Mouse (Mus musculus) limb, embryonic 11.5 days (tissue): ENCODE measurements at regions not wholly inside any gene's neighbourhood (a gene's known extent, or its start where the extent isn't known, plus 50 kb on each side); places are given as distances from the start of the nearest gene placed in this dataset.
A peak's percentile ranks its signal among the peaks of the same experiment; 100 is the strongest.
"Not testable (repeated sequence)": the region's sequence is repeated elsewhere in the genome, so short reads cannot be mapped to it uniquely, and the experiment has no call there.

Source experiments
- ATAC-seq: fragments of 200-750 bp; cut with Nextera tagmentation; 2 replicates; pipeline ENCODE4 v1.8.0; 2017; ENCODE audit warnings: low read depth; ENCODE audit not compliant: insufficient number of reproducible peaks, low FRiP score, low TSS enrichment
- DNase-seq: peaks from one replicate; pipeline ENCODE4 v3.0.0-alpha.2; 2015; ENCODE audit warnings: low spot score
- H3K27ac ChIP-seq: fragments of 300-500 bp; sonication (generic); replicated peaks from 2 replicates; pipeline ENCODE4 v1.5.1; 2014; ENCODE audit warnings: low read depth, mild to moderate bottlenecking, low read length
- H3K27me3 ChIP-seq: fragments of 300-500 bp; sonication (generic); 2 replicates; pipeline ENCODE4 v1.6.1; 2014; ENCODE audit warnings: mild to moderate bottlenecking, low read length, mixed read lengths; ENCODE audit not compliant: control insufficient read depth, insufficient read depth
- H3K36me3 ChIP-seq: fragments of 300-500 bp; sonication (generic); 2 replicates; pipeline ENCODE4 v1.6.1; 2014; ENCODE audit warnings: mild to moderate bottlenecking, low read length, moderate library complexity, mixed read lengths; ENCODE audit not compliant: control insufficient read depth, insufficient read depth
- H3K4me1 ChIP-seq: fragments of 300-500 bp; sonication (generic); 2 replicates; pipeline ENCODE4 v1.6.1; 2014; ENCODE audit warnings: low read length, mixed read lengths; ENCODE audit not compliant: control insufficient read depth, insufficient read depth
- H3K4me2 ChIP-seq: fragments of 300-500 bp; sonication (generic); 2 replicates; pipeline ENCODE4 v1.6.1; 2014; ENCODE audit warnings: low read depth, mild to moderate bottlenecking, moderate library complexity; ENCODE audit not compliant: severe bottlenecking
- H3K4me3 ChIP-seq: fragments of 300-500 bp; sonication (generic); 2 replicates; pipeline ENCODE4 v1.5.1; 2014; ENCODE audit warnings: low read depth, low read length
- H3K9ac ChIP-seq: fragments of 300-500 bp; sonication (generic); 2 replicates; pipeline ENCODE4 v1.6.1; 2014; ENCODE audit warnings: mild to moderate bottlenecking, low read length
- H3K9me3 ChIP-seq: fragments of 300-500 bp; sonication (generic); 2 replicates; pipeline ENCODE4 v1.6.1; 2016; ENCODE audit warnings: low read length; ENCODE audit not compliant: control insufficient read depth
- WGBS: fragments of 180-500 bp; shearing (Covaris S2); extraction: QIAGEN DNeasy Blood & Tissue Kit; methylation state at CpG from one replicate; pipeline ENCODE4 v1.1.7; 2014; 5-methylcytosine and 5-hydroxymethylcytosine counted together

GRCm38 (mm10) chr15:41973263-41973662 lies 1839.1 kb downstream of the 9330182O14Rik start:
- 4% methylated on average over 8 of the region's 8 CpGs for WGBS
- H3K4me2 ChIP-seq = no peak overlapping the region
- DNase-seq = peak; percentile 93
- H3K27me3 ChIP-seq = no peaks in the 10 kb centered on the region
- no peaks in the 10 kb centered on the region for H3K36me3 ChIP-seq
- H3K27ac ChIP-seq = no peak overlapping the region
- no peak overlapping the region for H3K4me3 ChIP-seq
- 0 out of 2 replicates have a peak, but pooled peaks have one; percentile 39 for ATAC-seq
- H3K9me3 ChIP-seq = no peaks in the 10 kb centered on the region
- no peak overlapping the region for H3K9ac ChIP-seq
- no peaks in the 10 kb centered on the region for H3K4me1 ChIP-seq

DNA sequence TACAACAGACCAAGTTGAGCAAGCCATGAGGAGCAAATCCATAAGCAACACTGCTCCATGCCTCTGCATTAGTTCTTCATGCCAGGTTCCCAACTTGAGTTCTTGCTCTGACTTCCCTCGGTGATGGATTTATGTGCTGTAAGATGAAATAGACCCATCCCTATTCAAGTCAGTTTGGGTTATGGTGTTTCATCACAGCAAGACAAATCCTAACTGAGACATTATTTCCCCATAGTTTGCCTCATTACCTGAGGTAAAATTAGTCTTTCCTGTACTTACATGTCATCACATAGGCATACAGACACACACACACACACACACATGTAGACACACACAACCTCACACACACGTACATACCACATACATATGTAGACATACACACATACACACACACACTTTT lies 1843.0 kb downstream of the 9330182O14Rik start:
- Histone ChIP-seq H3K9me3 (no peaks in the 10 kb centered on the region), H3K36me3 (no peaks in the 10 kb centered on the region), H3K27me3 (no peaks in the 10 kb centered on the region), H3K4me2 (no peak overlapping the region), H3K4me1 (no peaks in the 10 kb centered on the region), H3K9ac (no peak overlapping the region), H3K27ac (no peak overlapping the region), H3K4me3 (no peak overlapping the region)
- no peak for ATAC-seq
- no peak for DNase-seq
- 95% methylated on average over 2 of the region's 2 CpGs for WGBS

GRCm38 (mm10) chr15:41977649-41978231 lies 1843.6 kb downstream of the 9330182O14Rik start:
- H3K27me3 ChIP-seq = no peaks in the 10 kb centered on the region
- ATAC-seq (no peak), DNase-seq (no peak)
- no peaks in the 10 kb centered on the region for H3K9me3 ChIP-seq
- no peak overlapping the region for H3K9ac ChIP-seq
- H3K36me3 ChIP-seq = no peaks in the 10 kb centered on the region
- H3K4me3 ChIP-seq = no peak overlapping the region
- no peaks in the 10 kb centered on the region for H3K4me1 ChIP-seq
- no peak overlapping the region for H3K27ac ChIP-seq
- H3K4me2 ChIP-seq = no peak overlapping the region
- 96% methylated on average over 12 of the region's 12 CpGs for WGBS

- 82% methylated on average over 6 of the region's 6 CpGs for WGBS
- peaks cover 8% of the 10 kb centered on the region; the same call in 1 of the 2 replicates for H3K4me1 ChIP-seq
- H3K36me3 ChIP-seq = no peaks in the 10 kb centered on the region
- no peak overlapping the region for H3K27ac ChIP-seq
- no peak overlapping the region for H3K9ac ChIP-seq
- ATAC-seq (peak; percentile 60; the same call in 1 of the 2 replicates), DNase-seq (no peak)
- H3K9me3 ChIP-seq = no peaks in the 10 kb centered on the region
- H3K4me2 ChIP-seq = no peak overlapping the region
- H3K4me3 ChIP-seq = no peak overlapping the region
- H3K27me3 ChIP-seq = no peaks in the 10 kb centered on the region
Observed at GRCm38 (mm10) chr15:41983261-41983660, 1849.1 kb downstream of the 9330182O14Rik start.

- no peak overlapping the region for H3K4me3 ChIP-seq
- no peak overlapping the region; the same call in 1 of the 2 replicates for H3K27ac ChIP-seq
- no peaks in the 10 kb centered on the region for H3K9me3 ChIP-seq
- ATAC-seq = peak; percentile 58; the same call in 1 of the 2 replicates
- no peak overlapping the region for H3K4me2 ChIP-seq
- no peaks in the 10 kb centered on the region for H3K36me3 ChIP-seq
- 36% methylated on average over 4 of the region's 4 CpGs for WGBS
- no peak overlapping the region for H3K9ac ChIP-seq
- peaks cover 8% of the 10 kb centered on the region; the same call in 1 of the 2 replicates for H3K4me1 ChIP-seq
- peak; percentile 30 for DNase-seq
- no peaks in the 10 kb centered on the region for H3K27me3 ChIP-seq
Observed at GRCm38 (mm10) chr15:41984267-41984666, 1850.1 kb downstream of the 9330182O14Rik start.

GRCm38 (mm10) chr15:41986264-41986663 lies 1852.1 kb downstream of the 9330182O14Rik start:
- H3K9ac ChIP-seq = no peak overlapping the region
- ATAC-seq = no peak
- no peaks in the 10 kb centered on the region for H3K36me3 ChIP-seq
- H3K27me3 ChIP-seq = no peaks in the 10 kb centered on the region
- DNase-seq = no peak
- H3K9me3 ChIP-seq = no peaks in the 10 kb centered on the region
- no peak overlapping the region for H3K4me3 ChIP-seq
- H3K27ac ChIP-seq = no peak overlapping the region
- no peak overlapping the region for H3K4me2 ChIP-seq
- WGBS = 82% methylated on average over 3 of the region's 3 CpGs
- peaks cover 8% of the 10 kb centered on the region; the same call in 1 of the 2 replicates for H3K4me1 ChIP-seq

DNA sequence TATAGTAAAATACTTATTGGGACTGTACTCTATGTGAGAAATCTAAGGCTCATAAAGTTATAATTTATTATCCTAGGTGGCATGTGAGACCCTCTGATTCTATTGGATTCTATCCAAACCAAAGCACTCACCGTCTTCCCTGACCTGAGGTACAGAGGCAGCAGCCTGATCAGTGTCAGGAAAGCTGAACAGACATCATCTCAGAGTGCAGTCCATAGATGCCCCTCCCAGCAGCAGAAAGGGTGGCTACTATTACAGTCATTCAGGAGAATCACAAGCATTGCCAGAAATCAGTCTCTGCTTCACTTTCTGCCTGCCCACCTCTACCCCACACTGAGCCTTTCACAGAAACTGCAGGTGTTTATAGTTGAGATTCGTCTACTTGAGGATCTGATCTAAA lies 1854.9 kb downstream of the 9330182O14Rik start:
- Histone ChIP-seq H3K9ac (no peak overlapping the region), H3K27me3 (no peaks in the 10 kb centered on the region), H3K9me3 (no peaks in the 10 kb centered on the region), H3K36me3 (no peaks in the 10 kb centered on the region), H3K4me1 (peaks cover 1% of the 10 kb centered on the region; the same call in 1 of the 2 replicates), H3K27ac (no peak overlapping the region), H3K4me2 (no peak overlapping the region), H3K4me3 (no peak overlapping the region)
- no peak for DNase-seq
- whole genome bisulfite sequencing = 56% methylated on average over 2 of the region's 2 CpGs
- ATAC-seq = 0 out of 2 replicates have a peak, but pooled peaks have one; percentile 44

GRCm38 (mm10) chr15:41991816-41992215 lies 1857.7 kb downstream of the 9330182O14Rik start:
- no peak overlapping the region for H3K4me3 ChIP-seq

DNA sequence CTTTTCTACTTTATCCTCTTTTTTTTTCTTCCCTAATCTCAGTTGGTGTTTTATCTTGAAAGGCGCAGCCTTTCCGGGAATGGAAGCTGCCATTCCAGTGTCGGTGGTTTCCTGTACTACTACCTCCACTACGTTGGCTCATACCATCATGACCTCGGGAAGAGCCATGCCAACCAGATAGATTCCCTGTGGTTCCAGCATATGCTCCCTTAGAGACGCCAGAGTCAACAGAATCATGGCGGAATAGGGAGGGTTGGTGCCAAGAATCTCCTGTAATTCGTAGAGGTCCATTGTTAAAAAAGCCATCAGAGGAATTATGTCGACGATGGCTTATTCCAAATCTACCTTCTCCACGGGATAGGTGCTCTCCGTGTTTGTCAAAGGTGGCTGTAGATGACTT lies 1898.1 kb downstream of the 9330182O14Rik start:
- WGBS = 96% methylated on average over 12 of the region's 12 CpGs
- not testable (repeated sequence) for H3K27ac ChIP-seq, H3K36me3 ChIP-seq, ATAC-seq, H3K9me3 ChIP-seq, H3K4me1 ChIP-seq, H3K27me3 ChIP-seq, DNase-seq, H3K4me2 ChIP-seq, H3K4me3 ChIP-seq, H3K9ac ChIP-seq

More at GRCm38 (mm10) chr15:41991816-41992215, 1857.7 kb downstream of the 9330182O14Rik start:
- no peak for ATAC-seq
- Histone ChIP-seq H3K4me1 (no peaks in the 10 kb centered on the region), H3K27ac (no peak overlapping the region), H3K9me3 (no peaks in the 10 kb centered on the region), H3K4me2 (no peak overlapping the region), H3K27me3 (no peaks in the 10 kb centered on the region), H3K9ac (no peak overlapping the region), H3K36me3 (no peaks in the 10 kb centered on the region)
- no peak for DNase-seq
